Mouse (Mus musculus): Measurements from ENCODE around the gene Mphosph9. TPM values are rescaled to one million over a fixed set of nuclear protein-coding genes. Genes with fewer than 3 reads are reported as not detected.

Gene Mphosph9
- total and polyA plus RNA-seq, 3 experiments: 10.4 to 60.8 (median 10.9) TPM

DNA sequence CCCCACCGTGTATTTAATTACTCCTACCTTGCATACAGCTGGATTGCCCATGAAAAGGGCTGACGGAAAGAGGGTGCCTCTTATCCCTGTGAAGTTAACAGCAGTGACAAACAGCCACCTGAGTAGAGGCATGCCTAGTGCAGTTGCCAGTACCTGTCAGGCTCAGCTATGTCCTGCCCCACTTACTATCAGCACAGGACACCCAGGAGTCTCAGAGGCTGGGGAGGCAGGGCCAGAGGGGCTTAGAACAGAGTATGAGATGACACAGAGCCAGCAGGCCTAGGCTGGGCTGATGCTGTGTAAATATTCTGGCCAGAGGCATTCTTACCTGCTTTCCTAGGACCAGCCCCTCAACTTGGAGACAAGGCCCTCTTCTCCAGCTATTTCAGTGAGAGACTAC lies 126.2 kb downstream of the Mphosph9 start:
- no peak overlapping the region for H3K27ac ChIP-seq (ENCODE audit: control insufficient read depth, low read depth, low read length)
- H3K36me3 ChIP-seq (ENCODE audit: control insufficient read depth in 1 of 2, insufficient read depth in 2 of 2, low read length in 2 of 2): peaks cover 0 to 4% of the 10 kb centered on the region in 2 experiments; a peak in 2 of 4 replicates
- H3K9ac ChIP-seq (ENCODE audit: control insufficient read depth, low read depth, low read length, poor library complexity, severe bottlenecking): no peak overlapping the region
- H3K4me1 ChIP-seq (ENCODE audit: control insufficient read depth in 1 of 2, insufficient read depth in 2 of 2, low read length in 2 of 2): peaks cover 4 to 15% of the 10 kb centered on the region in 2 experiments; a peak in 3 of 4 replicates
- TF ChIP-seq POLR2AphosphoS2 (IDR thresholded peaks at IDR 0.05; ENCODE audit: low read length): no peak
- TF ChIP-seq MAFK (IDR thresholded peaks at IDR 0.05; ENCODE audit: borderline replicate concordance, low read depth, low read length): no peak
- TF ChIP-seq ZKSCAN1 (IDR thresholded peaks at IDR 0.05; ENCODE audit: low read depth, low read length): no peak
- TF ChIP-seq HCFC1 (IDR thresholded peaks at IDR 0.05; ENCODE audit: low read depth, low read length): no peak
- TF ChIP-seq TCF12 (IDR thresholded peaks at IDR 0.05; ENCODE audit: low read depth, low read length): no peak
- no peak for TF ChIP-seq MAZ (IDR thresholded peaks at IDR 0.05; ENCODE audit: low read depth, low read length)
- no peak for TF ChIP-seq MEF2A (IDR thresholded peaks at IDR 0.05; ENCODE audit: extremely low read depth, insufficient replicate concordance, low read depth, low read length, poor library complexity, severe bottlenecking)
- no peak for TF ChIP-seq BHLHE40 (IDR thresholded peaks at IDR 0.05; ENCODE audit: borderline replicate concordance, low read depth, low read length)
- no peak for TF ChIP-seq USF1 (IDR thresholded peaks at IDR 0.05; ENCODE audit: low read depth, low read length)
- no peak for TF ChIP-seq TAL1 (IDR thresholded peaks at IDR 0.05; ENCODE audit: low read length)
- TF ChIP-seq USF2 (IDR thresholded peaks at IDR 0.05; ENCODE audit: borderline replicate concordance in 1 of 2, insufficient read depth in 1 of 2, low read depth in 1 of 2, low read length in 2 of 2): no peak
- no peak for TF ChIP-seq JUND (IDR thresholded peaks at IDR 0.05; ENCODE audit: low read depth, low read length)
- no peak for TF ChIP-seq POLR2A (IDR thresholded peaks at IDR 0.05; ENCODE audit: control insufficient read depth in 1 of 2, insufficient read depth in 1 of 2, low read depth in 1 of 2, low read length in 2 of 2, poor library complexity in 1 of 2)
- no peak for TF ChIP-seq MAX (IDR thresholded peaks at IDR 0.05; ENCODE audit: low read length)
- TF ChIP-seq ZC3H11A (IDR thresholded peaks at IDR 0.05; ENCODE audit: low read depth, low read length): no peak
- no peak for TF ChIP-seq CHD2 (IDR thresholded peaks at IDR 0.05; ENCODE audit: low read length)
- no peak for TF ChIP-seq EP300 (IDR thresholded peaks at IDR 0.05; ENCODE audit: low read depth in 1 of 2, low read length in 2 of 2)
- no peak for TF ChIP-seq GATA1 (IDR thresholded peaks at IDR 0.05; ENCODE audit: low read depth, low read length)
- no peak for TF ChIP-seq UBTF (IDR thresholded peaks at IDR 0.05; ENCODE audit: borderline replicate concordance, insufficient read depth, low read depth, low read length)
- TF ChIP-seq NELFE (IDR thresholded peaks at IDR 0.05; ENCODE audit: low read depth, low read length): no peak
- no peaks in the 10 kb centered on the region for H3K9me3 ChIP-seq (replicated peaks; ENCODE audit: insufficient read depth, low read length)
- no peak overlapping the region for H3K4me3 ChIP-seq (ENCODE audit: control insufficient read depth in 1 of 2, insufficient read depth in 1 of 2, low read depth in 2 of 2, low read length in 2 of 2)
- no peaks in the 10 kb centered on the region for H3K79me2 ChIP-seq (ENCODE audit: control insufficient read depth, insufficient read depth, low read length, poor library complexity)
- no peaks in the 10 kb centered on the region for H3K27me3 ChIP-seq (ENCODE audit: control insufficient read depth in 1 of 2, insufficient read depth in 2 of 2, low read length in 2 of 2)
- no peak for DNase-seq (ENCODE audit: low read depth, low spot score)

Other genes starting within 250 kb of the Mphosph9 start
- 2.1 and 2.4 TPM in 2 replicates for gene Abcb9, start 232.2 kb downstream of the Mphosph9 start, total RNA-seq (2012; rRNA removed)
- gene Abcb9, start 232.2 kb downstream of the Mphosph9 start, polyA plus RNA-seq (2012; ENCODE audit: insufficient read depth in 1 of 2, insufficient read length in 2 of 2, low read depth in 1 of 2, low replicate concordance in 2 of 2, missing spikeins in 1 of 2): 1 to 10 TPM in 1 of 2 experiments, not detected in 1; 8.1 TPM
- 37.9 and 39.8 TPM in 2 replicates for gene Ogfod2, start 215.7 kb downstream of the Mphosph9 start, total RNA-seq (2012; rRNA removed)
- gene Ogfod2, start 215.7 kb downstream of the Mphosph9 start, polyA plus RNA-seq (2012; ENCODE audit: insufficient read depth in 1 of 2, insufficient read length in 2 of 2, low read depth in 1 of 2, low replicate concordance in 2 of 2, missing spikeins in 1 of 2): 10 to 100 TPM in 1 of 2 experiments, not detected in 1; 51.2 TPM
- gene Arl6ip4, start 211.9 kb downstream of the Mphosph9 start, total RNA-seq (2012; rRNA removed): 57.8 and 60.4 TPM in 2 replicates
- gene Arl6ip4, start 211.9 kb downstream of the Mphosph9 start, polyA plus RNA-seq (2012; ENCODE audit: insufficient read depth in 1 of 2, insufficient read length in 2 of 2, low read depth in 1 of 2, low replicate concordance in 2 of 2, missing spikeins in 1 of 2): 100 to 1,000 TPM in 1 of 2 experiments, not detected in 1; 128 TPM
- gene Pitpnm2, start 78.2 kb downstream of the Mphosph9 start, total RNA-seq (2012; rRNA removed): 5.7 and 7.0 TPM in 2 replicates
- gene Pitpnm2, start 78.2 kb downstream of the Mphosph9 start, polyA plus RNA-seq (2012; ENCODE audit: insufficient read depth in 1 of 2, insufficient read length in 2 of 2, low read depth in 1 of 2, low replicate concordance in 2 of 2, missing spikeins in 1 of 2): 10 to 100 TPM in 1 of 2 experiments, not detected in 1; 22.2 TPM
- 6.5 and 7.6 TPM in 2 replicates for gene 2810006K23Rik, start 117 bp upstream of the Mphosph9 start, total RNA-seq (2012; rRNA removed)
- gene 2810006K23Rik, start 117 bp upstream of the Mphosph9 start, polyA plus RNA-seq (2012; ENCODE audit: insufficient read depth in 1 of 2, insufficient read length in 2 of 2, low read depth in 1 of 2, low replicate concordance in 2 of 2, missing spikeins in 1 of 2): 10 to 100 TPM in 1 of 2 experiments, not detected in 1; 13.3 TPM
- 110 and 118 TPM in 2 replicates for gene Cdk2ap1, start 35.1 kb upstream of the Mphosph9 start, total RNA-seq (2012; rRNA removed)
- 100 to 1,000 TPM in 1 of 2 experiments, not detected in 1; 430 TPM for gene Cdk2ap1, start 35.1 kb upstream of the Mphosph9 start, polyA plus RNA-seq (2012; ENCODE audit: insufficient read depth in 1 of 2, insufficient read length in 2 of 2, low read depth in 1 of 2, low replicate concordance in 2 of 2, missing spikeins in 1 of 2)
- 38.8 and 39.3 TPM in 2 replicates for gene Sbno1, start 98.0 kb upstream of the Mphosph9 start, total RNA-seq (2012; rRNA removed)
- 100 to 1,000 TPM in 1 of 2 experiments, 10 to 100 TPM in 1; 32.4 to 500 TPM for gene Sbno1, start 98.0 kb upstream of the Mphosph9 start, polyA plus RNA-seq (2012; ENCODE audit: insufficient read depth in 1 of 2, insufficient read length in 2 of 2, low read depth in 1 of 2, low replicate concordance in 2 of 2, missing spikeins in 1 of 2)
- 104 and 110 TPM in 2 replicates for gene Kmt5a, start 112.0 kb upstream of the Mphosph9 start, total RNA-seq (2012; rRNA removed)
- 100 to 1,000 TPM in 1 of 2 experiments, 10 to 100 TPM in 1; 88.6 to 243 TPM for gene Kmt5a, start 112.0 kb upstream of the Mphosph9 start, polyA plus RNA-seq (2012; ENCODE audit: insufficient read depth in 1 of 2, insufficient read length in 2 of 2, low read depth in 1 of 2, low replicate concordance in 2 of 2, missing spikeins in 1 of 2)
- gene Rilpl2, start 150.4 kb upstream of the Mphosph9 start, total RNA-seq (2012; rRNA removed): 12.1 and 13.4 TPM in 2 replicates
- 10 to 100 TPM in 1 of 2 experiments, not detected in 1; 14.3 TPM for gene Rilpl2, start 150.4 kb upstream of the Mphosph9 start, polyA plus RNA-seq (2012; ENCODE audit: insufficient read depth in 1 of 2, insufficient read length in 2 of 2, low read depth in 1 of 2, low replicate concordance in 2 of 2, missing spikeins in 1 of 2)
- gene Snrnp35, start 155.2 kb upstream of the Mphosph9 start, total RNA-seq (2012; rRNA removed): 11.7 and 12.2 TPM in 2 replicates
- gene Snrnp35, start 155.2 kb upstream of the Mphosph9 start, polyA plus RNA-seq (2012; ENCODE audit: insufficient read depth in 1 of 2, insufficient read length in 2 of 2, low read depth in 1 of 2, low replicate concordance in 2 of 2, missing spikeins in 1 of 2): 10 to 100 TPM in 1 of 2 experiments, not detected in 1; 18.3 TPM
- 5.0 and 5.7 TPM in 2 replicates for gene Rilpl1, start 203.4 kb upstream of the Mphosph9 start, total RNA-seq (2012; rRNA removed)
- gene Rilpl1, start 203.4 kb upstream of the Mphosph9 start, polyA plus RNA-seq (2012; ENCODE audit: insufficient read depth in 1 of 2, insufficient read length in 2 of 2, low read depth in 1 of 2, low replicate concordance in 2 of 2, missing spikeins in 1 of 2): 1 to 10 TPM in 1 of 2 experiments, not detected in 1; 8.6 TPM
- 245 and 255 TPM in 2 replicates for gene Tmed2, start 212.7 kb upstream of the Mphosph9 start, total RNA-seq (2012; rRNA removed)
- gene Tmed2, start 212.7 kb upstream of the Mphosph9 start, polyA plus RNA-seq (2012; ENCODE audit: insufficient read depth in 1 of 2, insufficient read length in 2 of 2, low read depth in 1 of 2, low replicate concordance in 2 of 2, missing spikeins in 1 of 2): 100 to 1,000 TPM in 1 of 2 experiments, not detected in 1; 252 TPM
- gene Ddx55, start 224.9 kb upstream of the Mphosph9 start, total RNA-seq (2012; rRNA removed): 29.1 and 33.8 TPM in 2 replicates
- gene Ddx55, start 224.9 kb upstream of the Mphosph9 start, polyA plus RNA-seq (2012; ENCODE audit: insufficient read depth in 1 of 2, insufficient read length in 2 of 2, low read depth in 1 of 2, low replicate concordance in 2 of 2, missing spikeins in 1 of 2): 10 to 100 TPM in 1 of 2 experiments, not detected in 1; 43.2 TPM

All from MEL (cell line).